Mouse (Mus musculus) liver, embryonic 15.5 days (tissue): Measurements from ENCODE around the gene Tmem151b. TPM values are rescaled to one million over a fixed set of nuclear protein-coding genes. Genes with fewer than 3 reads are reported as not detected.

Experiments
- ATAC-seq: fragments of 200-750 bp; cut with Nextera tagmentation; 2 replicates; pipeline ENCODE4 v1.8.0; 2017; ENCODE audit warnings: moderate number of reproducible peaks, mild to moderate bottlenecking, moderate library complexity; ENCODE audit not compliant: insufficient read depth
- H3K27ac ChIP-seq: fragments of 300-500 bp; sonication (generic); replicated peaks from 2 replicates; pipeline ENCODE4 v1.5.1; 2015; ENCODE audit warnings: mild to moderate bottlenecking, inconsistent platforms
- H3K27me3 ChIP-seq: fragments of 300-500 bp; sonication (generic); 2 replicates; pipeline ENCODE4 v1.6.1; 2015; ENCODE audit warnings: mild to moderate bottlenecking, inconsistent platforms
- H3K36me3 ChIP-seq: fragments of 300-500 bp; sonication (generic); replicated peaks from 2 replicates; pipeline ENCODE4 v1.6.1; 2015; ENCODE audit warnings: moderate library complexity, mild to moderate bottlenecking, inconsistent platforms
- H3K4me1 ChIP-seq: fragments of 300-500 bp; sonication (generic); replicated peaks from 2 replicates; pipeline ENCODE4 v1.6.1; 2015; ENCODE audit warnings: inconsistent platforms
- H3K4me2 ChIP-seq: fragments of 300-500 bp; sonication (generic); 2 replicates; pipeline ENCODE4 v1.6.1; 2015; ENCODE audit warnings: moderate library complexity, mild to moderate bottlenecking, inconsistent platforms
- H3K4me3 ChIP-seq: fragments of 300-500 bp; sonication (generic); replicated peaks from 2 replicates; pipeline ENCODE4 v1.5.1; 2015; ENCODE audit warnings: mild to moderate bottlenecking, inconsistent platforms
- H3K9ac ChIP-seq: fragments of 300-500 bp; sonication (generic); 2 replicates; pipeline ENCODE4 v1.6.1; 2015; ENCODE audit warnings: moderate library complexity, mild to moderate bottlenecking, inconsistent platforms
- H3K9me3 ChIP-seq: fragments of 300-500 bp; sonication (generic); replicated peaks from 2 replicates; pipeline ENCODE4 v1.6.1; 2016; ENCODE audit warnings: inconsistent platforms
- WGBS: fragments of 180-500 bp; shearing (Covaris S2); methylation state at CpG from one replicate; pipeline ENCODE4 v1.1.7; 2015; ENCODE audit warnings: mixed read lengths; ENCODE audit not compliant: insufficient replicate concordance; 5-methylcytosine and 5-hydroxymethylcytosine counted together
- polyA plus RNA-seq: library from polyadenylated mRNA; unstranded; fragments of >200 nt; fragmentation: Nextera tagmentation; extraction: Ambion mirVana; gene quantifications from 2 replicates; pipeline ENCODE4 v1.2.1, GENCODE M21; 2015

Tmem151b gene
- polyA plus RNA-seq, 1 experiment from 2014 or later: 0.07 TPM

- WGBS: 6% methylated on average over 24 of the region's 24 CpGs
- peaks cover 100% of the 10 kb centered on the region for H3K27me3 ChIP-seq
- no peak overlapping the region for H3K4me3 ChIP-seq
- H3K9ac ChIP-seq: no peak overlapping the region
- peaks cover 5% of the 10 kb centered on the region for H3K4me1 ChIP-seq
- ATAC-seq: no peak
- H3K4me2 ChIP-seq: no peak overlapping the region
- no peaks in the 10 kb centered on the region for H3K36me3 ChIP-seq
- H3K9me3 ChIP-seq: no peaks in the 10 kb centered on the region
- no peak overlapping the region for H3K27ac ChIP-seq
Observed at GRCm38 (mm10) chr17:45544001-45544872, 5.2 kb downstream of the Tmem151b start.

- Histone ChIP-seq H3K4me1 (no peaks in the 10 kb centered on the region; the same call in 1 of the 2 replicates), H3K9ac (no peak overlapping the region), H3K27ac (no peak overlapping the region), H3K4me2 (no peak overlapping the region), H3K27me3 (peaks cover 100% of the 10 kb centered on the region), H3K4me3 (no peak overlapping the region), H3K9me3 (no peaks in the 10 kb centered on the region), H3K36me3 (no peaks in the 10 kb centered on the region)
- no peak for ATAC-seq
- 5% methylated on average over 1 of the region's 1 CpGs for WGBS
Observed at GRCm38 (mm10) chr17:45543115-45543514, 6.4 kb downstream of the Tmem151b start.

GRCm38 (mm10) chr17:45542705-45543104, 6.8 kb downstream of the Tmem151b start:
- no peak for ATAC-seq
- H3K27ac ChIP-seq: no peak overlapping the region
- no peaks in the 10 kb centered on the region for H3K36me3 ChIP-seq
- no peak overlapping the region for H3K4me3 ChIP-seq
- H3K9me3 ChIP-seq: no peaks in the 10 kb centered on the region
- no peak overlapping the region for H3K4me2 ChIP-seq
- H3K9ac ChIP-seq: no peak overlapping the region
- WGBS: 60% methylated on average over 2 of the region's 2 CpGs
- peaks cover 100% of the 10 kb centered on the region for H3K27me3 ChIP-seq
- no peaks in the 10 kb centered on the region; the same call in 1 of the 2 replicates for H3K4me1 ChIP-seq

- Histone ChIP-seq H3K4me2 (no peak overlapping the region), H3K4me3 (no peak overlapping the region), H3K36me3 (no peaks in the 10 kb centered on the region), H3K27me3 (peaks cover 100% of the 10 kb centered on the region), H3K9ac (no peak overlapping the region), H3K27ac (no peak overlapping the region), H3K9me3 (no peaks in the 10 kb centered on the region), H3K4me1 (no peaks in the 10 kb centered on the region; the same call in 1 of the 2 replicates)
- 20% methylated on average over 6 of the region's 6 CpGs for WGBS
- no peak for ATAC-seq
Observed at GRCm38 (mm10) chr17:45542129-45542528, 7.3 kb downstream of the Tmem151b start.

GRCm38 (mm10) chr17:45539664-45540063, 9.8 kb downstream of the Tmem151b start:
- ATAC-seq: no peak
- H3K4me1 ChIP-seq: no peaks in the 10 kb centered on the region
- WGBS: 64% methylated on average over 21 of the region's 21 CpGs
- no peak overlapping the region for H3K4me2 ChIP-seq
- no peak overlapping the region for H3K4me3 ChIP-seq
- no peaks in the 10 kb centered on the region for H3K9me3 ChIP-seq
- H3K27ac ChIP-seq: no peak overlapping the region
- H3K36me3 ChIP-seq: no peaks in the 10 kb centered on the region
- H3K9ac ChIP-seq: no peak overlapping the region
- H3K27me3 ChIP-seq: peaks cover 100% of the 10 kb centered on the region

GRCm38 (mm10) chr17:45538394-45538793, 11.1 kb downstream of the Tmem151b start:
- Histone ChIP-seq H3K4me1 (no peaks in the 10 kb centered on the region), H3K9ac (no peak overlapping the region), H3K4me3 (no peak overlapping the region), H3K27me3 (peaks cover 96% of the 10 kb centered on the region), H3K4me2 (no peak overlapping the region), H3K9me3 (no peaks in the 10 kb centered on the region), H3K27ac (no peak overlapping the region), H3K36me3 (no peaks in the 10 kb centered on the region)
- no peak for ATAC-seq
- 42% methylated on average over 4 of the region's 4 CpGs for WGBS

- no peaks in the 10 kb centered on the region for H3K4me1 ChIP-seq
- H3K27ac ChIP-seq: no peak overlapping the region
- no peak overlapping the region for H3K4me3 ChIP-seq
- H3K27me3 ChIP-seq: peaks cover 96% of the 10 kb centered on the region
- no peaks in the 10 kb centered on the region for H3K36me3 ChIP-seq
- 13% methylated on average over 5 of the region's 5 CpGs for WGBS
- no peak overlapping the region for H3K4me2 ChIP-seq
- no peak overlapping the region for H3K9ac ChIP-seq
- no peak for ATAC-seq
- H3K9me3 ChIP-seq: no peaks in the 10 kb centered on the region
Observed at GRCm38 (mm10) chr17:45536264-45536663, 13.2 kb downstream of the Tmem151b start.

- Histone ChIP-seq H3K27ac (no peak overlapping the region), H3K4me2 (no peak overlapping the region), H3K9ac (no peak overlapping the region), H3K4me3 (no peak overlapping the region), H3K4me1 (no peaks in the 10 kb centered on the region), H3K9me3 (no peaks in the 10 kb centered on the region), H3K27me3 (peaks cover 93% of the 10 kb centered on the region), H3K36me3 (no peaks in the 10 kb centered on the region)
- 35% methylated on average over 15 of the region's 15 CpGs for WGBS
- ATAC-seq: no peak
Observed at GRCm38 (mm10) chr17:45532896-45533295, 16.6 kb downstream of the Tmem151b start.

- H3K4me1 ChIP-seq: no peaks in the 10 kb centered on the region
- H3K36me3 ChIP-seq: no peaks in the 10 kb centered on the region
- H3K27ac ChIP-seq: no peak overlapping the region
- no peak overlapping the region for H3K4me3 ChIP-seq
- no peak overlapping the region for H3K9ac ChIP-seq
- WGBS: 33% methylated on average over 13 of the region's 13 CpGs
- no peaks in the 10 kb centered on the region for H3K9me3 ChIP-seq
- no peak overlapping the region for H3K4me2 ChIP-seq
- H3K27me3 ChIP-seq: peaks cover 85% of the 10 kb centered on the region
- no peak for ATAC-seq
Observed at GRCm38 (mm10) chr17:45530346-45530782, 19.1 kb downstream of the Tmem151b start.

- no peaks in the 10 kb centered on the region for H3K36me3 ChIP-seq
- no peaks in the 10 kb centered on the region for H3K9me3 ChIP-seq
- no peak overlapping the region for H3K9ac ChIP-seq
- no peak overlapping the region for H3K4me2 ChIP-seq
- no peak for ATAC-seq
- no peaks in the 10 kb centered on the region; the same call in 1 of the 2 replicates for H3K4me1 ChIP-seq
- H3K27me3 ChIP-seq: peaks cover 76% of the 10 kb centered on the region
- H3K4me3 ChIP-seq: no peak overlapping the region
- no peak overlapping the region for H3K27ac ChIP-seq
- WGBS: 25% methylated on average over 5 of the region's 5 CpGs
Observed at GRCm38 (mm10) chr17:45526571-45526970, 22.9 kb downstream of the Tmem151b start.

GRCm38 (mm10) chr17:45524961-45525360, 24.5 kb downstream of the Tmem151b start:
- Histone ChIP-seq H3K27ac (no peak overlapping the region), H3K9ac (no peak overlapping the region), H3K4me2 (no peak overlapping the region), H3K4me1 (no peaks in the 10 kb centered on the region; the same call in 1 of the 2 replicates), H3K27me3 (peaks cover 63% of the 10 kb centered on the region), H3K36me3 (no peaks in the 10 kb centered on the region; the same call in 1 of the 2 replicates), H3K4me3 (no peak overlapping the region), H3K9me3 (no peaks in the 10 kb centered on the region)
- no peak for ATAC-seq
- WGBS: 47% methylated on average over 4 of the region's 4 CpGs
